Mouse (Mus musculus): ENCODE results near the gene Tnmd. TPM values are rescaled to one million over a fixed set of nuclear protein-coding genes. Genes with fewer than 3 reads are reported as not detected.

Tnmd gene
- total RNA-seq (2015) (not detected in 2 replicates), total RNA-seq (2017) (not detected in 2 replicates)

GRCm38 (mm10) chrX:133850680-133851079 lies at the start of gene Tnmd:
Gene Tnmd (plus strand): TSS chrX:133850980.
- no peak for ATAC-seq (ENCODE audit: poor library complexity, severe bottlenecking)

- ATAC-seq (ENCODE audit: poor library complexity, severe bottlenecking) = no peak
Observed at GRCm38 (mm10) chrX:133853637-133854036, 2.9 kb downstream of the Tnmd start.

GRCm38 (mm10) chrX:133869743-133870142 lies 19.0 kb downstream of the Tnmd start:
- peak; percentile 97 for ATAC-seq (ENCODE audit: poor library complexity, severe bottlenecking)

GRCm38 (mm10) chrX:133887308-133887707 lies 36.5 kb downstream of the Tnmd start:
- no peak for ATAC-seq (ENCODE audit: poor library complexity, severe bottlenecking)

DNA sequence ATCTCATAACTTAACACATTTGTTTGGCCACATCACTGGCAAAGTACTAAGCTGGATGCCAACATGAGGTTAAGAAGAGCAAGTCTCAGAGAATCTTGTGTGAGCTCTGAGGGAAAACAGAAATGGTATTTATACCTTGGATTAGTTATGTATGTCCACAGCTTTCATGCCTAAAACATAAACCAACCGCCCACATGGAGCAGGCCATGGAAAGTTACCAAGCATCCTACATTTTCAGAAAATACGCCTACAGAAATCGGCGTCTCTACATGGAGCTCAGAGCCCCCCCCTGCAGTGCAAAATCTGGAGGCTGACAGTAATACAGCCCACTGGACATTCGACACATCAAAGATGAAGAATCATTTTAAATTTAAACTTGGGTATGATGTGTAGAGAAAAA lies 37.3 kb downstream of the Tnmd start:
- ATAC-seq (ENCODE audit: poor library complexity, severe bottlenecking) = no peak

DNA sequence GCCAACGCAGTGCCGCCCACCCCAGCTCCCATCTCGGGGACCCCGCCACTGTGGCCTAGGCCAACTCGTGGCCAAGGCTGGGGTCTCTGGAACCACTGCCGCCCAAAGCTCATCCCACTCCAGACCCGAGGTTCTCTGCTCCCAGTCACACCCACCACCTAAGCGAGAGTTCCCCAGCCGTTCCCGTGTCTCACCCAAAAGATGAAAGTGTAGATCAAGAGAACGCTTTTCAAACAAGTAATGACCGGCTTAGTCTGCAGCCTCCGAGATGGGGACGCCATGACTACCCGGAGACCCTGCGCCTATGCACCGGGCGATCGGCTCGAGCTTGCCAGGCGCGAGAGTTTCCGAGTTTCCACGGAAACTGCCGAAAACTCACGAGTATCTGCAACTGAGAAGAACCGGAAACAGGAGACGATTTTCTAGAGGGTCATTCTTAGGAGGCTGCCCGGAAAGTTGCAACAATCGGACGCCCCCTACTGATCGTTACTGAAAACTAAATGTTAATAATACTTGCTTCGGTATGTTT lies 47.3 kb downstream of the Tnmd start, which contains the start of gene Tspan6:
Gene Tspan6 (minus strand): TSS at position 416 of the 529 bp plus-strand sequence.
- ATAC-seq (ENCODE audit: poor library complexity, severe bottlenecking) = peak; percentile 76

GRCm38 (mm10) chrX:133908261-133908660 lies 57.5 kb downstream of the Tnmd start, which contains the start of gene Srpx2:
Gene Srpx2 (plus strand): TSS chrX:133908426.
- ATAC-seq (ENCODE audit: poor library complexity, severe bottlenecking) = no peak

DNA sequence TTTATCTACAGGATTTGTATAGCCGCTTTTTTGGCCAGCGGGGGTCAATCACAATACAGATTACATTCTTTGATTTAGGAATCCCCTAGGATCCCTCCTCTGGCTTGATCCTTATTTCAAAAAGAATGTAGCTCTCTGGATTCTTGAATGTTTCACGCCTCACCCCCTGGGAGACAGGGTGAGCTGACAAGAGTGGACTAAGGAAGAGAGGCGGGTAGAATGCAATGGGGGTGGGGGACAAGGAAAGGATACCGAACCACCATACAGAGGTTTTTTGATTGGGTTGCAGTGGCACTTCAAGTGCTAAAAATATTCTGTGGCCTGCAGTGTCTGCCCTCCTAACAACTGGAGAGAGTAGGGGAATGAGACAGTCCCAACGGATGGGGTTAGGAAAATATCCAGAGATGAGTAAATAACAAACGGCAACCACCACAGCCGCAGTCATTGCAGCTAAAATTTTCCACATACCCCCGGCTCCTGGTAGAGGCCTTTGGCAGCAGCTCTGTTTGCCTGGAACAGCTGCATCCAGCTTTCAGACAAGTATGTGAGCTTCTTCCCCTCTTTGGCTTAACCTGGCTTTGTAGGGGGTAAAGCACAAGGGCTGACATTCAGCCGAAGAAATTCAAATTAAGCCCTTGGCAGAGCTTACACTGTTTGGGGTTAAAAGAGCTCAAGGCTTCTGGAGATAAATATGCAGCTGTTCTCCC lies 60.8 kb downstream of the Tnmd start:
- no peak for ATAC-seq (ENCODE audit: poor library complexity, severe bottlenecking)

DNA sequence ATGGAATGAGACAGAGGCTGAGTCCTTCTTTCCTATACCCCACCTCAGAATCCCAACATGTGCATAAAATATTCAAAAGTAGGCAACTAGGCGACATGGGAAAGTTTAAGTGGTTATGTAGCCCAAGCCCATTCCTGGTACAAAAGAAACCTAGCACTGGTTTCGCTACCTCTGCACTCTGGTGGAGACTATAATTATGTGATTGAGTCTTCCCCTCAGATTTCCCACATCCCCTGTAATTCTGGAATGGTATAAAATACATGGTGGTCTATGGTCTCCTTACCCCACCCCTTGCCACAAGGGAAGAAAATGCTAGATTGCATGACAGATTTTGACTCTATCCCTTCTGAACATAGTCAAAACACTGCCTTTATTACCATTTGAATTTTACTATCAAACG lies 62.2 kb downstream of the Tnmd start:
- no peak for ATAC-seq (ENCODE audit: poor library complexity, severe bottlenecking)

GRCm38 (mm10) chrX:133914219-133914618 lies 63.4 kb downstream of the Tnmd start:
- ATAC-seq (ENCODE audit: poor library complexity, severe bottlenecking) = no peak

Other genes with a start within 250 kb of the Tnmd start
- 0.02 TPM in 1 of 2 replicates, not detected in the other for gene Pcdh19, start 162.0 kb upstream of the Tnmd start, total RNA-seq (2015)
- gene Pcdh19, start 162.0 kb upstream of the Tnmd start, total RNA-seq (2017) = 0.08 TPM in 1 of 2 replicates, not detected in the other
- gene Tspan6, start 47.4 kb downstream of the Tnmd start, total RNA-seq (2015) = 0.13 and 0.43 TPM in 2 replicates
- 2.0 TPM in 1 of 2 replicates, not detected in the other for gene Tspan6, start 47.4 kb downstream of the Tnmd start, total RNA-seq (2017)
- not detected in 2 replicates for gene Srpx2, start 57.4 kb downstream of the Tnmd start, total RNA-seq (2015)
- gene Srpx2, start 57.4 kb downstream of the Tnmd start, total RNA-seq (2017) = not detected in 2 replicates
- gene Sytl4, start 130.8 kb downstream of the Tnmd start, total RNA-seq (2015) = not detected in 2 replicates
- 0.15 TPM in 1 of 2 replicates, not detected in the other for gene Sytl4, start 130.8 kb downstream of the Tnmd start, total RNA-seq (2017)
- gene Cstf2, start 208.2 kb downstream of the Tnmd start, total RNA-seq (2015) = 29.3 and 29.8 TPM in 2 replicates
- 34.4 and 48.3 TPM in 2 replicates for gene Cstf2, start 208.2 kb downstream of the Tnmd start, total RNA-seq (2017)